Comparison of ENCODE assay signal across 24 mouse cellular contexts in genomic region chr17:14175019-14175418, GRCm38 (mm10). TPM values are rescaled to one million over a fixed set of nuclear protein-coding genes. Genes with fewer than 3 reads are reported as not detected.
DNase-seq lines count a peak whose midpoint lies in the region; ATAC-seq and TF ChIP-seq lines count a peak whose summit lies in the region.
"Had no signal": no experiment of that assay in that cellular context is flagged by ENCODE, and none has a peak within 500 bp of the region (broad histone marks: within the 10 kb centered on the region; RNA-seq: fewer than 3 reads in every experiment).

No protein-coding gene starts in this region.

- DNase-seq in layer of hippocampus, adult 2 months (ENCODE audit: low spot score in 2 of 2), result no peak
- no peak for DNase-seq in layer of hippocampus, postnatal 10 days (ENCODE audit: low spot score in 2 of 2)
- peak; percentile 16 for DNase-seq in liver, embryonic 13.5 days
- no peak for DNase-seq in cerebellum, adult 18-20 months
- no peak for DNase-seq in right cerebral cortex, postnatal 4 days
- DNase-seq: adrenal gland, postnatal 36 days; B cell, adult 2 months; gastrocnemius, postnatal 25 days; heart, postnatal 4 days; lung, embryonic 14.5 days; spleen, adult 18-20 months; thymus, adult 18-20 months had no signal

- ATAC-seq in intestine, embryonic 15.5 days, result peak; percentile 52
- no peak for ATAC-seq in liver, embryonic 13.5 days (ENCODE audit: low read depth)
- peak; percentile 34 for ATAC-seq in stomach, embryonic 16.5 days (ENCODE audit: insufficient read depth, low FRiP score)
- ATAC-seq: inflammation-experienced regulatory T-cells, adult 6 months; midbrain, embryonic 13.5 days; Patski had no signal

- no peak overlapping the region for H3K4me2 ChIP-seq in intestine, embryonic 15.5 days (replicated peaks)
- H3K4me2 ChIP-seq in liver, embryonic 13.5 days, result no peak overlapping the region
- no peak overlapping the region for H3K4me2 ChIP-seq in stomach, embryonic 16.5 days (ENCODE audit: low read depth, low read length)
- H3K4me2 ChIP-seq: embryonic facial prominence, embryonic 12.5 days; forebrain, embryonic 12.5 days; hindbrain, embryonic 14.5 days; limb, embryonic 13.5 days; lung, embryonic 14.5 days; midbrain, embryonic 13.5 days had no signal

- H3K4me3 ChIP-seq in layer of hippocampus, adult 2 months, result no peak overlapping the region
- H3K4me3 ChIP-seq in intestine, embryonic 15.5 days (replicated peaks), result no peak overlapping the region
- H3K4me3 ChIP-seq in liver, embryonic 13.5 days (replicated peaks), result no peak overlapping the region
- no peak overlapping the region for H3K4me3 ChIP-seq in stomach, embryonic 16.5 days (replicated peaks; ENCODE audit: low read length)
- H3K4me3 ChIP-seq: embryonic facial prominence, embryonic 12.5 days; forebrain, embryonic 12.5 days; limb, embryonic 13.5 days; midbrain, embryonic 13.5 days had no signal

- no peaks in the 10 kb centered on the region for H3K9me3 ChIP-seq in intestine, embryonic 15.5 days
- H3K9me3 ChIP-seq in liver, embryonic 13.5 days (replicated peaks), result no peaks in the 10 kb centered on the region
- no peaks in the 10 kb centered on the region for H3K9me3 ChIP-seq in stomach, embryonic 16.5 days (replicated peaks; ENCODE audit: control insufficient read depth, low read length)
- H3K9me3 ChIP-seq: embryonic facial prominence, embryonic 12.5 days; forebrain, embryonic 12.5 days; limb, embryonic 13.5 days; midbrain, embryonic 13.5 days had no signal

- TF ChIP-seq CTCF in layer of hippocampus, adult 2 months (conservative IDR thresholded peaks at IDR 0.05), result no peak

- H3K27me3 ChIP-seq in intestine, embryonic 15.5 days (replicated peaks), result no peaks in the 10 kb centered on the region
- no peaks in the 10 kb centered on the region for H3K27me3 ChIP-seq in liver, embryonic 13.5 days
- no peaks in the 10 kb centered on the region for H3K27me3 ChIP-seq in stomach, embryonic 16.5 days (ENCODE audit: control insufficient read depth, insufficient read depth, low read length)
- H3K27me3 ChIP-seq: embryonic facial prominence, embryonic 12.5 days; forebrain, embryonic 12.5 days; limb, embryonic 13.5 days; midbrain, embryonic 13.5 days; Patski had no signal

- H3K4me1 ChIP-seq in intestine, embryonic 15.5 days (replicated peaks), result peaks cover 52% of the 10 kb centered on the region
- H3K4me1 ChIP-seq in liver, embryonic 13.5 days (replicated peaks), result peaks cover 62% of the 10 kb centered on the region
- peaks cover 31% of the 10 kb centered on the region for H3K4me1 ChIP-seq in stomach, embryonic 16.5 days (ENCODE audit: control insufficient read depth, insufficient read depth, low read length)

- no peaks in the 10 kb centered on the region for H3K36me3 ChIP-seq in intestine, embryonic 15.5 days
- no peaks in the 10 kb centered on the region for H3K36me3 ChIP-seq in liver, embryonic 13.5 days
- H3K36me3 ChIP-seq in stomach, embryonic 16.5 days (ENCODE audit: control insufficient read depth, insufficient read depth, low read length), result no peaks in the 10 kb centered on the region
- H3K36me3 ChIP-seq: embryonic facial prominence, embryonic 12.5 days; forebrain, embryonic 12.5 days; G1E; limb, embryonic 13.5 days; midbrain, embryonic 13.5 days had no signal

- peak overlapping the region; percentile 18; the same call in 1 of the 2 replicates for H3K27ac ChIP-seq in layer of hippocampus, adult 2 months
- H3K27ac ChIP-seq in intestine, embryonic 15.5 days, result no peak overlapping the region
- H3K27ac ChIP-seq in liver, embryonic 13.5 days, result no peak overlapping the region
- no peak overlapping the region for H3K27ac ChIP-seq in stomach, embryonic 16.5 days (ENCODE audit: low read length)
- H3K27ac ChIP-seq: embryonic facial prominence, embryonic 12.5 days; forebrain, embryonic 12.5 days; hindbrain, embryonic 14.5 days; limb, embryonic 13.5 days; midbrain, embryonic 13.5 days had no signal

- WGBS in intestine, embryonic 15.5 days, result 64% methylated on average over 4 of the region's 4 CpGs
- WGBS in liver, embryonic 13.5 days (ENCODE audit: insufficient replicate concordance), result 37% methylated on average over 4 of the region's 4 CpGs
- WGBS in stomach, embryonic 16.5 days, result 60% methylated on average over 4 of the region's 4 CpGs

- no peak overlapping the region for H3K9ac ChIP-seq in intestine, embryonic 15.5 days
- no peak overlapping the region for H3K9ac ChIP-seq in liver, embryonic 13.5 days
- no peak overlapping the region for H3K9ac ChIP-seq in stomach, embryonic 16.5 days (ENCODE audit: low read length)
- H3K9ac ChIP-seq: embryonic facial prominence, embryonic 12.5 days; forebrain, embryonic 12.5 days; hindbrain, embryonic 14.5 days; limb, embryonic 13.5 days; lung, embryonic 14.5 days; midbrain, embryonic 13.5 days had no signal

RNA-seq across cellular contexts. Expression of gene Dact2, which starts 29.1 kb away (rescaled TPM):
- total RNA-seq in layer of hippocampus, adult 2 months (2021), result 10 to 100 TPM; 21.8 to 24.7 TPM
- total RNA-seq in layer of hippocampus, postnatal 10 days (2021), result 10 to 100 TPM; 18.5 to 18.9 TPM
- polyA plus RNA-seq in intestine, embryonic 15.5 days (2015; fragmentation: Nextera tagmentation; extraction: Ambion mirVana), result 5.7 and 6.1 TPM in 2 replicates
- 0.54 and 0.68 TPM in 2 replicates for polyA plus RNA-seq in liver, embryonic 13.5 days (2015; fragmentation: Nextera tagmentation; extraction: Ambion mirVana)
- polyA plus RNA-seq in stomach, embryonic 16.5 days (2015; fragmentation: Nextera tagmentation; extraction: Ambion mirVana), result 2.9 and 3.3 TPM in 2 replicates
- total RNA-seq: CH12.LX; G1E; megakaryocyte, adult 5-6 weeks had no signal
- polyA plus RNA-seq: G1E had no signal
